Mouse (Mus musculus): Measurements from ENCODE around the gene Gm26558. TPM values are rescaled to one million over a fixed set of nuclear protein-coding genes. Genes with fewer than 3 reads are reported as not detected.

Gm26558 gene
- total RNA-seq, 2 experiments from 2014 or later = 0.76 TPM; not detected in 1

- DNase-seq (ENCODE audit: low spot score in 2 of 2) = no peak
- intact Hi-C loops (cut with DNase I) = no loop called here
Measured at GRCm38 (mm10) chr2:70651820-70652219, 10.1 kb downstream of the Gm26558 start.

GRCm38 (mm10) chr2:70649471-70649870 is 12.4 kb downstream of the Gm26558 start:
- intact Hi-C loops (cut with DNase I) = no loop called here
- DNase-seq (ENCODE audit: low spot score in 2 of 2) = no peak

GRCm38 (mm10) chr2:70648271-70648670 is 13.6 kb downstream of the Gm26558 start:
- intact Hi-C loops (cut with DNase I) = no loop called here
- no peak for DNase-seq (ENCODE audit: low spot score in 2 of 2)

- intact Hi-C loops (cut with DNase I) = no loop called here
- no peak for DNase-seq (ENCODE audit: low spot score in 2 of 2)
Measured at GRCm38 (mm10) chr2:70647681-70648080, 14.2 kb downstream of the Gm26558 start.

GRCm38 (mm10) chr2:70645266-70645780 is 16.6 kb downstream of the Gm26558 start:
- DNase-seq (ENCODE audit: low spot score in 2 of 2) = no peak
- intact Hi-C loops (cut with DNase I) = no loop called here

- intact Hi-C loops (cut with DNase I) = no loop called here
- no peak for DNase-seq (ENCODE audit: low spot score in 2 of 2)
Measured at GRCm38 (mm10) chr2:70642971-70643565, 18.8 kb downstream of the Gm26558 start.

GRCm38 (mm10) chr2:70640968-70641367 is 20.9 kb downstream of the Gm26558 start:
- intact Hi-C loops (cut with DNase I) = no loop called here
- DNase-seq (ENCODE audit: low spot score in 2 of 2) = no peak

- intact Hi-C loops (cut with DNase I) = no loop called here
- no peak for DNase-seq (ENCODE audit: low spot score in 2 of 2)
Measured at GRCm38 (mm10) chr2:70634028-70634690, 27.7 kb downstream of the Gm26558 start.

GRCm38 (mm10) chr2:70632412-70632811 is 29.5 kb downstream of the Gm26558 start:
- no peak for DNase-seq (ENCODE audit: low spot score in 2 of 2)
- intact Hi-C loops (cut with DNase I) = no loop called here

- intact Hi-C loops (cut with DNase I) = no loop called here
- no peak for DNase-seq (ENCODE audit: low spot score in 2 of 2)
Measured at GRCm38 (mm10) chr2:70631321-70631720, 30.6 kb downstream of the Gm26558 start.

- intact Hi-C loops (cut with DNase I) = no loop called here
- no peak for DNase-seq (ENCODE audit: low spot score in 2 of 2)
Measured at GRCm38 (mm10) chr2:70629921-70630320, 32.0 kb downstream of the Gm26558 start.

GRCm38 (mm10) chr2:70629339-70629761 is 32.6 kb downstream of the Gm26558 start:
- intact Hi-C loops (cut with DNase I) = no loop called here

GRCm38 (mm10) chr2:70628397-70628796 is 33.5 kb downstream of the Gm26558 start:
- intact Hi-C loops (cut with DNase I) = no loop called here
- no peak for DNase-seq (ENCODE audit: low spot score in 2 of 2)

More at GRCm38 (mm10) chr2:70629339-70629761, 32.6 kb downstream of the Gm26558 start:
- DNase-seq (ENCODE audit: low spot score in 2 of 2) = no peak

GRCm38 (mm10) chr2:70625761-70626160 is 36.1 kb downstream of the Gm26558 start:
- DNase-seq (ENCODE audit: low spot score in 2 of 2) = no peak
- intact Hi-C loops (cut with DNase I) = no loop called here

- no peak for DNase-seq (ENCODE audit: low spot score in 2 of 2)
- intact Hi-C loops (cut with DNase I) = no loop called here
Measured at GRCm38 (mm10) chr2:70622244-70622643, 39.7 kb downstream of the Gm26558 start.

GRCm38 (mm10) chr2:70620225-70620624 is 41.7 kb downstream of the Gm26558 start:
- peak; percentile 22 to 25 for DNase-seq (ENCODE audit: low spot score in 2 of 2)
- intact Hi-C loops (cut with DNase I) = no loop called here

GRCm38 (mm10) chr2:70619232-70619835 is 42.6 kb downstream of the Gm26558 start:
- DNase-seq (ENCODE audit: low spot score in 2 of 2) = no peak
- intact Hi-C loops (cut with DNase I) = no loop called here

- intact Hi-C loops (cut with DNase I) = no loop called here
- no peak for DNase-seq (ENCODE audit: low spot score in 2 of 2)
Measured at GRCm38 (mm10) chr2:70616617-70617016, 45.3 kb downstream of the Gm26558 start.

- intact Hi-C loops (cut with DNase I) = no loop called here
- DNase-seq (ENCODE audit: low spot score in 2 of 2) = no peak
Measured at GRCm38 (mm10) chr2:70616076-70616475, 45.8 kb downstream of the Gm26558 start.

- DNase-seq (ENCODE audit: low spot score in 2 of 2) = no peak
Measured at GRCm38 (mm10) chr2:70614745-70615351, 47.1 kb downstream of the Gm26558 start.

More at GRCm38 (mm10) chr2:70614745-70615351, 47.1 kb downstream of the Gm26558 start:
- intact Hi-C loops (cut with DNase I) = no loop called here
